Mouse (Mus musculus) gastrocnemius, postnatal 4 days (tissue): ENCODE data around the gene Gm11563. TPM values are rescaled to one million over a fixed set of nuclear protein-coding genes. Genes with fewer than 3 reads are reported as not detected.
"Not testable (repeated sequence)": the region's sequence is repeated elsewhere in the genome, so short reads cannot be mapped to it uniquely, and the experiment has no call there.

Source experiments
- DNase-seq, 2 experiments: peaks; one replicate each; pipeline ENCODE4 v3.0.0; 2021 to 2022; ENCODE audit warnings: low spot score in 2 of 2, mixed read lengths in 2 of 2
- long read RNA-seq, 2 experiments: library from polyadenylated mRNA; stranded (forward); transcript quantifications; one replicate each; pipeline ENCODE4 v2.0.0; 2021
- total RNA-seq, 2 experiments: library from RNA; stranded (reverse); gene quantifications; 2 replicates each; pipeline ENCODE4 v1.2.3; 2021

The Gm11563 gene
- total RNA-seq = not detected
- long read RNA-seq, experiment 1, partial matches to known transcripts = 0 of 1 reads
- long read RNA-seq, experiment 1, other reads (novel, unspliced or antisense) = 0 of 1 reads
- long read RNA-seq, experiment 2 = 0 reads

DNA sequence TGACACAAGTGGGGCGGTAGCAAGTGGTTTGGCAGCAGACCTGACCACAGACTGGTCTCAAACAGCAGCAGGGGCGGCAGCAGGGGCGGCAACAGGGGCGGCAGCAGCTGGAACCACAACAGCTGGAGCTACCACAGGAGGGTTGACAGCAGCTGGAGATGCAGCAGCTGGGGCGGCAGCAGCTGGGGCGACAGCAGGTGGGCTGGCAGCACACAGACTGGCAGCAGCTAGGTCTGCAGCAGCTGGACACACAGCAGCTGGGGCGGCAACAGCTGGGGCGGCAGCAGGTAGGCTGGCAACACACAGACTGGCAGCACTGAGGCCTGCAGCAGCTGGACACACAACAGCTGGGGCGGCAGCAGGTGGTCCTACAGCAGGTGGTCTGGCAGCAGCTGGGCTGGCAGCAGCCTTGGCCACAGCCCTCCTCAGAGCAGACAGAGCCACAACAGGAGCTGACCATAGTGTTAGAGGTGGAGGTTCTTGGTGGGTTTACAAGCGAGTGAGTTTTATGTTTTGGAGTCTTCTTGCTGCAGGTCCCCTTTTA, at the start of gene Gm11563:
Gene Gm11563 (minus strand): TSS at position 494 of the 544 bp plus-strand sequence.
- not testable (repeated sequence) for DNase-seq

DNA sequence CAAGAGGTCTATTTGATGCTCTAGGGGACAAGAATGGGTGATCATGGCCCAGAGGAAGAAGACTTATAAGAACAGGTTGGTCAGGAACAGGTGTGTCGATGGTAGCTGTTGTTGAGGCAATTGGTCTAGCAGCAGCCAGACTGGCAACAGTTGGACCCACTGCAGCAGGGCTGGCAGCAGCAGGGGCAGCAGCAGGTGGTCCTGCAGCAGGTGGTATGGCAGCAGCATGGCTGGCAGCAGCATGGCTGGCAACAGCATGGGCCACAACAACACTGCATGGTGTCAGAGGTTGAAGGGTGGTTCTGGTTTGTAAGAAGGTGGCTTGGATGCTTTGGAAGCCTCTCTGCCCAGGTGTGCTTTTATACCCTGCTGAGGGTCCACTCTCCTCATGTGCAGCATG, 31.7 kb upstream of the Gm11563 start, which contains the start of gene Gm14190:
Gene Gm14190 (minus strand): TSS at position 278 of the 400 bp plus-strand sequence.
- no peak for DNase-seq

GRCm38 (mm10) chr11:99685235-99685634, 26.5 kb upstream of the Gm11563 start:
- not testable (repeated sequence) for DNase-seq

- no peak for DNase-seq
Measured at GRCm38 (mm10) chr11:99683481-99683880, 24.7 kb upstream of the Gm11563 start.

DNA sequence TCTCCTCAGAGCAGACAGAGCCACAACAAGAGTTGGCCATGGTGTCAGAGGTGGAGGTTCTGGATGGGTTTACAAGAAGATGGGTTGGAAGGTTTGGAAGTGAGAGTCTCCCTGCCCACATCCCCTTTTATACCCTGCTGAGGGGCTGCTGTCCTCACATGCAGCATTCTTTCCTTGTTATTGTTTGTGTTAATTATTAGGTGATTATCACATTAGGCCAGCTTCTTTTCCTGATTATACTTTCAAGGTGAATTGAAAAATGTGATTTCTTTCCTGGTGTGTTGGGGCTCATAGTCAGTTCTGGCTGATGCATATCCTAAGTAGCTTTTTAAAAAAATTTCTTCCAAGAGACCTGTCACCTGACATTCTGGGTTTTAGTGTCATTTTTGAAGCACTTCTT, 7.1 kb upstream of the Gm11563 start, which contains the start of gene Krtap4-6:
Gene Krtap4-6 (minus strand): TSS at position 101 of the 400 bp plus-strand sequence.
- no peak for DNase-seq

DNA sequence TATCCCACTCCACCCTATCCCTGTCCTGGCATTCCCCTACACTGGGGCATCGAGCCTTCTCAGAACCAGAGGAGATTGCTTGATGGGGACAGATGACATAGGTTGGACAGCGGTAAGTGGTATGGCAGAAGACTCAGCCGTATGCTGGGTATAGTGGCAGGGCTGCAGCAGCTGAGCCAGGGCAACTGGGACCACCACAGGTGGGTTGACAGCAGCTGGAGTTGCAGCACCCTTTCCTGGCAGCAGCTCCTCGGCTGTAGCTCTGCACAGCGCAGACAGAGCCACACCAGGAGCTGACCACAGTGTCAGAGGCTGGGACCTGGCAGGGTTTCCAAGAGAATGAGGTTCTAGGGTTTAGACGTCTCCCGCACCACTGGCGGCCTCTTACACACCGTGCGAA, 4.0 kb upstream of the Gm11563 start:
- no peak for DNase-seq

GRCm38 (mm10) chr11:99659256-99659655, 496 bp upstream of the Gm11563 start:
- no peak for DNase-seq

GRCm38 (mm10) chr11:99657051-99657450, 1.7 kb downstream of the Gm11563 start:
- no peak for DNase-seq

DNA sequence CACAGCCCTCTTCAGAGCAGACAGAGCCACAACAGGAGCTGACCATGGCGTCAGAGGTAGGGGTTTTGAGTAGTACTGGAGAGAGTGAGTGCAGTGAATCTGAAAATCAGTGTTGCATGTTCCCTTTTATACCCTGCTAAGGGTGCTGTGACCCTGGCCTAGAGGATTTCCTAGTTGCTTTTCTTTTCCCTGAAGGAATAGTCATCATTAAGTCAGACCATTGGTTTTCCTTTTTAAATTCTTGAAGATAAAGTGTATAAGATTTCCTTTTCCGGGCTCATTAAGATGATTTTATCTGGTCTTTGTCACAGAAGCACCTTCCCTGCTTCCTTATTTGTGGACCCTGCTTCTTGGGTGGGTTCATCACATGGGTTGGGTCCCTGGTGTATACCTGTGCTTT, 8.6 kb downstream of the Gm11563 start, which contains the start of gene Gm11555:
Gene Gm11555 (minus strand): TSS at position 101 of the 400 bp plus-strand sequence.
- DNase-seq = no peak

GRCm38 (mm10) chr11:99646444-99646843, 12.3 kb downstream of the Gm11563 start:
- no peak for DNase-seq

DNA sequence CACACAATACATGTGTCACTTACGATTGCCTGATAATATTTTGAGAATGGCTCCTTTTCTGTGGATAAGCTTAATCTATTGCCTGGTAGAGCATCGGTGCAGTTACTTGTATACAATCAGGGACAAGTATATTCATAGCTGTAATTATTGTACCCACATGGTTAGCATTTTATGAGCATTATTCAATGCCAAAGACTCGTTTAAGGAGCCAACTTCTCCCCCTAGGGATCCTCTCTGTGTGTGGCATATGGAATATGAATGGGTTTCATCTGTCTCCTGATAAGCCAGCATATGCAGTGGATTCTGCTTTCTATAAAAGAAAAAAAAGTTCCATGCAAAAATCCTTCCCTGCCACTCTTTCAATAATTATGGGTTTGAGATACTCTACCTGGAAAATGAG, 14.4 kb downstream of the Gm11563 start:
- DNase-seq = no peak

DNA sequence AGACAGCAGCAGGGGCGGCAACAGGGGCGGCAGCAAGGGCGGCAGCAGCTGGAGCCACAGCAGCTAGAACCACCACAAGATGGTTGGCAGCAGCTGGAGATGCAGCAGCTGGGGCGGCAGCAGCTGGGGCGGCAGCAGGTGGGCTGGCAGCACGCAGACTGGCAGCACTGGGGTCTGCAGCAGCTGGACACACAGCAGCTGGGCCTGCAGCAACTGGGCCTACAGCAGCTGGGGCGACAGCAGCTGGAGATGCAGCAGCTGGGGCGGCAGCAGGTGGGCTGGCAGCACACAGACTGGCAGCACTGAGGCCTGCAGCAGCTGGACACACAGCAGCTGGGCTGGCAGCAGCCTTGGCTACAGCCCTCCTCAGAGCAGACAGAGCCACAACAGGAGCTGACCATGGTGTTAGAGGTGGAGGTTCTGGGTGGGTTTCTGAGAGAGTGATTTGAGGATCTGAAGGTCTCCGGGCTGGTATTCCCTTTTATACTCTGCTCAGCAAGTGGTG, 15.1 kb downstream of the Gm11563 start, which contains the start of gene Krtap4-7:
Gene Krtap4-7 (minus strand): TSS at position 455 of the 505 bp plus-strand sequence.
- DNase-seq = not testable (repeated sequence)

- DNase-seq = no peak
Measured at GRCm38 (mm10) chr11:99640926-99641325, 17.8 kb downstream of the Gm11563 start.

- DNase-seq = no peak
Measured at GRCm38 (mm10) chr11:99637086-99637485, 21.7 kb downstream of the Gm11563 start.

DNA sequence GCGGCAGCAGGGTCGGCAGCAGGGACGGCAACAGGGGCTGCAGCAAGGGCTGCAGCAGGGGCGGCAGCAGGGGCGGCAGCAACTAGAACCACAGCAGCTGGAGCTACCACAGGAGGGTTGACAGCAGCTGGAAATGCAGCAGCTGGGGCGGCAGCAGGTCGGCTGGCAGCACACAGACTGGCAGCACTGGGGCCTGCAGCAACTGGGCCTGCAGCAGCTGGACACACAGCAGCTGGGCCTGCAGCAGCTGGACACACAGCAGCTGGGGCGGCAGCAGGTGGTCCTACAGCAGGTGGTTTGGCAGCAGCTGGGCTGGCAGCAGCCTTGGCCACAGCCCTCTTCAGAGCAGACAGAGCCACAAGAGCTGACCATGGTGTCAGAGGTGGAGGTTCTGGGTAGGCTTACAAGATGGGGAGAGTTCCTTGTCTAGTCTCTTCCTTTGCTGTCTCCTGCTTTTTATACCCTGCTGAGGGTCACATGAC, 24.1 kb downstream of the Gm11563 start, which contains the start of gene Krtap4-2:
Gene Krtap4-2 (minus strand): TSS at position 432 of the 482 bp plus-strand sequence.
- no peak for DNase-seq

- no peak for DNase-seq
Measured at GRCm38 (mm10) chr11:99633293-99633692, 25.5 kb downstream of the Gm11563 start.

- no peak for DNase-seq
Measured at GRCm38 (mm10) chr11:99630890-99631289, 27.9 kb downstream of the Gm11563 start.

- DNase-seq = no peak
Measured at GRCm38 (mm10) chr11:99628138-99628537, 30.6 kb downstream of the Gm11563 start, which contains the start of gene Krtap4-1. Gene Krtap4-1, minus strand, starts transcription at chr11:99628238.

- DNase-seq = no peak
Measured at GRCm38 (mm10) chr11:99620335-99620734, 38.4 kb downstream of the Gm11563 start, which contains the start of gene Gm11562. Gene Gm11562, minus strand, starts transcription at chr11:99620435.

- no peak for DNase-seq
Measured at GRCm38 (mm10) chr11:99614796-99615363, 43.9 kb downstream of the Gm11563 start, which contains the start of gene Krtap2-4. Gene Krtap2-4, minus strand, starts transcription at chr11:99614846.

- not testable (repeated sequence) for DNase-seq
Measured at GRCm38 (mm10) chr11:99610089-99610488, 48.7 kb downstream of the Gm11563 start, which contains the start of gene Gm11937. Gene Gm11937, minus strand, starts transcription at chr11:99610189.

- DNase-seq = no peak
Measured at GRCm38 (mm10) chr11:99609126-99609525, 49.6 kb downstream of the Gm11563 start.
